Mouse (Mus musculus) ovary, postnatal 14 days (tissue): ENCODE data around the gene Fam83g.
A peak's percentile ranks its signal among the peaks of the same experiment; 100 is the strongest.
"Not testable (repeated sequence)": the region's sequence is repeated elsewhere in the genome, so short reads cannot be mapped to it uniquely, and the experiment has no call there.

Experiments
- DNase-seq: peaks from one replicate; pipeline ENCODE4 v3.0.0; 2022; ENCODE audit warnings: low spot score

Fam83g gene

DNA sequence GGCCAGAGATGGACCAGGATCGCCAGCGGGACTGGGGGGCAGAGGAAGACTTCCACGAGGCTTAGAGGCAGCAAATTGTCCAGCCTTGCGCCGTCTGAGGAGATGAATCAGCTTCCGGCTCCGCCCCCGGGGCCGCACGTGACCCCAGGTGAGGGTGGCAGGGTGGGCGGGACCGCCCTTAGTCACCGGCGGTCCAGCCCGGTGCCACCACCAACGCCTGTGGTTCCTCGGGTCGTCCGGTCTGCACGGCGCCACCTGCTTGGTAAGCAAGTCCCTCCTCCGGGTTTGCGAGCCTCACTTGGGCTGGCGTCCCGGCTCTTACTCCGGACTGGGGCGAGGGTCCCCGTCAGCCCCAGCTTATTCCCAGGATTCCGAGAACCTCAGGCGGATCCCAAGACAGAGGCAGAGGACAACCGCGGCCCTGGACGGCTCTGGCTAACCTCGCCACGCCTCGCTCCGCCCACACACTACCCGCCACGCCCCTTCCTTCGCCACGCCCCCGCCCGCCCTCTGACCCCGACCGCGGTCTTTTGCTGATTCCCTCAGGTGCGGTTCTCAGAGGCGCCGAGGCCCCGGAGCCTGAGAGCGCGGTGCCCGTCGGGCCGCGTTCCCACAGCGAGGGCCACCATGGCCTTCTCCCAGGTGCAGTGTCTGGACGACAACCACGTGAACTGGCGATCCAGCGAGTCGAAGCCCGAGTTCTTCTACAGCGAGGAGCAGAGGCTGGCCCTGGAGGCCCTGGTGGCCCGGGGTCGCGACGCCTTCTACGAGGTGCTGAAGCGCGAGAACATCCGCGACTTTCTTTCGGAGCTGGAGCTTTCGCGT, at the start of gene Fam83g:
Gene Fam83g (plus strand): TSS at position 185 of the 825 bp plus-strand sequence.
- peak; percentile 60 for DNase-seq

DNA sequence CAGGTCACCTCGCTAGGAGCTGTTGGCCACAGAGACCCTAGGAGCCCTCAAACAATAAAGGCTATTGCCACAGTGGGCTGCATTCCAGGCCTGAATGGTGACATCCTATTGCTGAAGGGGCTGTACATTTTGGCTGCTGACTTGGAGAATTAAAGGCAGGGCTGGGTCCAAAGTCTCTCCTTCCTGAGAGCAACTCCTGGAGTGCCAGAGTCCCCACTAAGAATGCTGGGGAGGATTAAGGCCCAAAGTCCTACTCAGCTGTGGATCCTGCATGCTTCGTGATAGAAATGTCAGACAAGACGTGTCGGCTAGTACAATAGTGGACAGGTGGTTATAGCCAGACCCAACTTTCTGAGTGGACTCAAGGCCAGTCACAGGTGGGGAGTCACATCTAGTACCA, 47.6 kb upstream of the Fam83g start:
- not testable (repeated sequence) for DNase-seq

DNA sequence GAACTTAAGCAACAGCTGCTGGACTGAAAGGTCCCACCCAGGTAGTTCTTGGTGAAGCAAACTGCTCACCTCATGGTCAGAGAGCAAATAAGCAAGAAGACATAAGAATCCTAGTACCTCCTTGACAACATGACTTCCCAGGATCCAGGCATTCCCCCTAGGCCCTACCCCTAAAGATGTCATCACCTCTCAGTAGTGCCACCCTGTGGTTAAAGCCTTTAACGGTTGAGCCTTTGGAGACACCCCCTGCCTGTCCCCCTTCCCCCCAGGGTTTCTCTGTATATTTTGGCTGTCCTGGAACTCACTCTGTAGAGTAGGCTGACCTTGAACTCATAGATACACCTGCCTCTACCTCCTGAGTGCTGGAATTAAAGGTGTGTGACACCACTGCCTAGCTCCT, 46.5 kb upstream of the Fam83g start:
- DNase-seq, result no peak

DNA sequence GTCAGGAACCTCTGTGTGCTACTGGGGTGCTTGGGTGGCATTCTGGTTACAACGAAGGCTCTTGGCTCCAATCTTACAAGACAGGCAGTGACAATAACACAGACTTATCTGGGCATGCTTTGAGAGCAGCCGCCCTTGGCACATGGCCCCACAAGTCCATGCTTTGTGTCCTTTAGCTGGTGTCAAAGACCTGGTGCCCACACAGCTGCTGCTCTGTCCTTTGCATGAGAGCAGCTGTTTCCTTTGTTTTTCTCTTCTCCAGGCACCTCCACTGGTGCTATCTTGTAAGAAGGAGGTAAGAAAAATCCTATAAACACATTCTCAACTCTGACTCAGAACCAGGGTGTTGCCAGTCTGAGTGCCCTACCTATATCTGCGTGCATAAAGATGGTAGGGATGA, 46.0 kb upstream of the Fam83g start:
- no peak for DNase-seq

DNA sequence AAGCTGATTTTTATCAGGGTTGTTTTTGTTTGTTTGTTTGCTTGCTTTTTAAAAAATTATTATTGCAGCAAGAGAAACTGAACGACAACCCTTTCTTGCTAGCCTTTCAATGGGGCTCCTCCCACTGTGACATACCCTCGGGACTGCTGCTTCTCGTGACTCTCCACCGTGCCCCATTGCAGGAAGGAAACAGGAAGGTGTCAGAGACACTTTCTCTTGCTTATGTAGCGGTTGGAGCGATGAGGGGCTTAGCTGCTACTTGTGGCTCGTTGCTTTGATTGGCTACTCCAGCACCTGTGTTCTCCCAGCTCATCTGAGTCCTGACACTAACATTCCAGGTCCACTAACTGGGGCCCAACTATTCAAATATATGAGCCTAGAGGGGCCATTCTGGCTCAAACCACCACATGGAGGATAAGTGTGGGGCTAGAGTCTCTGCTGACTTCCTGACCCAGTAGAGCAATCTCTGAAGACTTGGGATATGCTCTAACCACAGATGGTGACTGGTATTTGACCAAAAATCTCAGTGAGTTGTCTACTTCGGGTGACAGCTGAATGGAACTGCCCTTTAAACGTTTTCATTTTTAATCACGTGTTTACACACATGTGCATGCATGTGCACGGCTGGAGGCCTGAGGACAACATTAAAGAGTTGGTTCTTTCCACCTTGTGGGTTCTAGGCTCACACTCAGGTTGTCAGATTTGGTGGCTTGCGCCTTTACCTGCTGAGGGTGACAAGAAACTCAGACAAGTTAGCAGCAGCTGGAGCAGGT, 44.9 kb upstream of the Fam83g start:
- DNase-seq, result no peak

DNA sequence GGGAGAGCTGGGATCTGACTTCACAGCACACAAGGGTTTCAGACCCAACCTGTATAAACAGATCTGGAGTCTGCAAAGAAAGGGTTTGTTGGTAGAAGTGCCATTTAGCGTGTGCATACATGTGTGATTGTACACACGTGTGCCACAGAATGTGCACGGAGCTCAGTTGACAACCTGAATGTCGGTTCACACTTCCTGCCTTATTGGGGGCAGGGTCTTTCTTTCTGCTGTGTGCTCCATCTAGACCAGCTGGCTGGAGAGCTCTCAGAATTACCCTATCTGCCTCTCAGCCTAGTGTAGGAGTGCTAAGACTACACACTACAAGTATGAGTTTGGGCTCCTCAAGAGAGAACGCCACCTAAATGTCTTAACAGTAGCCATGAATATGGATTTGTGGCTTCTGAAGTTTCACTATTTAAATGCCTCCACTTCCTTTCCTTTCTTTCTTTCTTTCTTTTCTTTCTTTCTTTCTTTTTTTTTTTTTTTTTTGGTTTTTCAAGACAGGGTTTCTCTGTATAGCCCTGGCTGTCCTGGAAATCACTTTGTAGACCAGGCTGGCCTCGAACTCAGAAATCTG, 44.2 kb upstream of the Fam83g start:
- DNase-seq, result no peak

DNA sequence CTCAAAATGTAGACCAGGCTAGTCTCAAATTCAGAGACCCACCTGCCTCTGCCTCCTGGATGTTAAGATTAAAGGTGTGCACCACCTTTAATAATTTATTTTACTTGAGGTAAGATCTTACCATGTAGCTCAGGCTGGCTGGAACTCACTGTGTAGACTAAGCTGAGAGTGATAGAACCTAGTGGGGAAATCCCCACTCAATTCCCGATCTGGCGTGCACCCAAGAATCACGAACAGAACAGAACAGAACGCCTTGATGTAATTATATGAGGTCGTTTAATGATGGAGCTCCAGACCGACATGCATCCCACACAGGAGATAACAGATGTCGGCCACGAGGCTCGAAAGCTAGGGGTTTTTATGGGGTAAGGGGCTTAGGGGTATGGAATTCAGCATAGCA, 43.3 kb upstream of the Fam83g start:
- not testable (repeated sequence) for DNase-seq

DNA sequence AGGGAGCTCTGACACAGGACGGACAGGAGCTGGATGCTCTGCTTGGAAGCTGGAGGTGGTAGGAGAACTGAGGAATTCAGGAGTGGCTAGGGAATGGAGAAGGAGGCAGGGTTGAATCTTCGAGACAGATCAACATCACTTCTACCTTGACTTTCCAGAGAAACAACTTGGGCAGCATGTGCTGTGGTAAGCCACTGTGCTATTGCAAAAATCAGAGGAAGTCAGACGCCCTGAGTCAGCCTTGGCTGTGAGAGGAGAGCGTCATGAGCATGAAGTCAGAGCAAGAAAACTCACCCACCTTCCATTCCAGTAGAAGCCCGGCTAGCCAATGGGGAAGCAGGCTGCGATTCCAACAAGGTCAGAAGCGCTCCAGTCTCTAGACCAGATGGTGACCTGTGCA, 41.8 kb upstream of the Fam83g start:
- no peak for DNase-seq

DNA sequence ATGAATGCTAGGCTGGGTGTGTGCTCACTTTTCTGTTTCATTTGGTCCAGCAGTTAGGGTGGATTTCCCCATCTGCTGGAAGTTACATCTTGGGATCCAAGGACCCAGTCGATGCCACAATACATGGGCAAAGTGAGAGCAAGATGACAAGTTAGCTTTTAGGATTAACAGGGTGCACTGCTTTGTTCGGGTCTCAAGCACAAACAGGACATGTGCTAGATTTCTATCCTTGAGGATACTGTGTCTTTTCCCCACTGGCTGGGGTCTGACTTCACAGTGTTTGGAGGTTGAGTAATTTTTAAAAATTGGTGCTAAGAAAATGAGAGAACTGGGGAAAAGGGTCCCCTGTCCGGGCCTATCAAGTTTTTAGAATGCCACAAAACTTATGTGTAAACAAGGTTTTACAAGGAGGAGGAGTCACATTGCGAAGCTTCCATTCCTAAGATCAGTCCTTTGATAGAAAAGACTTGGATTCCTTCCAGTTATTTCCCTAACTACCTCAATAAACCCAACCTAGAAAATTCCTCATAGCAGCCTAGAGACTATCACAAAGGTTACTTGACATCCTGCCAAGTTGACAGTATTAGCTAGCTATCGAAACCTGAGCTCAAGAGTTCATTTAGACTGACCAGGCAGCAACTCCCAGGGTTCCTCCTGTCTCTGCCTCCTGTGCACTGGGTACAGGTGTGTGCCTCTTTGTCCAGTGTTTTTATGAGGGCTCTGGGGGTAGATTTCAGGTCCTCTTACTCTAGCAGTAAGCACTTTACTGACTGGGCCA, 40.5 kb upstream of the Fam83g start:
- DNase-seq, result no peak

DNA sequence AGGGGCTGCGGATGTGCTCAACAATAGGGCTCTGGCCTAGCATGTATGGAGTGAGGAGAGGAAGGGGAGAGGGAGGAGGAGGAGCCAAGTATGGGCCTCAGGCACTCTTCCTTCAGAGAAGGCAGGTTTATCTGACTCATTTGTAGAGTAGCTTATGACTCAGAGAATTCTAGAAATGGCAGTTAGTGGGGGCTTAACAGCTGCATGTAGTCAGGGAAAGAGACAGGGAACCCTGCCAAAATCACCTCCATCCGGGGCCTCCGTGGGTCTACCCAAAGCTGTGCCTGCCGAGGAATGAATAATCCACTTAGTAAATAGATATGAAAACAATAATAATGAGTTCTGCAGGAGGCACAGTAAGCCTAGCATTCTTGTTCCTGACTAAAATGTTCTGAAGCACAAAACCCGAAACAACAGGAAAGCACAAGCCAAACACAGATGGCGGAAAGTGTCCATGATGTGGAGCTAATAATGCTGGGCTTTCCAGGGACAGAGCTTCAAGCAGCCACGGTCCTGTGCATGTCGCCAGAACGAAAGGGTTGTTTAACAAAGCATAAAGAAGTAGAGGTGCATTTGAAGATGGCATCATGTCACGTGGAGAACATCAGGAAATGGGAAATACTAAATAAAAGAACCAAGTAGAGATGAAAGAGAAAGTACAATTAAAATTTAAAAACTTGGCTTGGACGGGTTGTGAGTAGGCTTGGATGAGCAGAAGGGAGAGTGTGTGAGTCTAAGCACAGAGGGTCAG, 39.1 kb upstream of the Fam83g start:
- no peak for DNase-seq

DNA sequence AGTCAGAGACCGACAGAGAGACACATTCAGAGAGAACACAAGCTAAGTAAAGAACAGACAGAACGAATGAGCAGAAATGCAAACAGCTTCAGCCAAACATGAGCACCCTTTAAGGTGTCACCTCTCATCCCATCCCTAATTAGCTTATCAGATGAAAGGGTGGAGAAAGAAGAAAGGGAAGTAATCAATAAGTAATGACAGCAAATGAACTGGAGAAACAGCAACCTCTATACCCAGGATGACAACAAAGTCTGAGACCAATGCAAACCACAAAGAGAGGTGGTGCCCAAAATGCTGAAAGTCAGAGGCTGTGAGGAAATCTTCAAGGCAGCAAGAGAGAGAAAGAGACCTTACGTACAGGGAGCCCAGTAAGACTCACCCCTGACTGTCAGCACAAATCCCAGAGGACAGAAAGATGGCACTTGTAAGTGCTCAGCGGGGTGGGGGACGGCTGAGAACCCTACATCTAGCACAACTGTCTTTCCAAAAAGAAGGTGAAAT, 38.5 kb upstream of the Fam83g start:
- DNase-seq, result no peak

DNA sequence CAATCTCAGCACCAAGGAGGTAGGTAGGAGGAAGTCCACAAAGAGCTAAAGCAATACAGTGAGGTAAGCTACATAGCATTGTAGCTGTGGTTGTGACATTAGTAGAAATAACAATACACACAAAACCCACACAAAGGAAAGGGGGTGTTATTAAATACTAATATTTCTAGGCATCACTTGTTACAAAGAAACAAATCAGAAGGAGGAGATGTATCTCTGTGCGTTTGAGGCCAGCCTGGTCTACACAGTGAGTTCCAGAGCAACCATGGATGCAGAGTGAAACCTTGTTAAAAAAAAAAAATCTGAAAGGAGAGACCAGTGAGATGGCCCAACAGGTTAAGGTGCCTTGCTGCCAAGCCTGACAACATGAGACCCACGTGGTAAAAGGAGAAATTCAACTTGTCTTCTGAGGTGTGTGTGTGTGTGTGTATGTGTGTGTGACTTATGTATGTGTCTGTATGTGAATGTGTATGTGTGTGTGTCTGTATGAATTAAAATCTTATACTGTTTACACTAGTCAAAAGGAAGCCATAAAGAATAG, 37.3 kb upstream of the Fam83g start:
- DNase-seq, result no peak

DNA sequence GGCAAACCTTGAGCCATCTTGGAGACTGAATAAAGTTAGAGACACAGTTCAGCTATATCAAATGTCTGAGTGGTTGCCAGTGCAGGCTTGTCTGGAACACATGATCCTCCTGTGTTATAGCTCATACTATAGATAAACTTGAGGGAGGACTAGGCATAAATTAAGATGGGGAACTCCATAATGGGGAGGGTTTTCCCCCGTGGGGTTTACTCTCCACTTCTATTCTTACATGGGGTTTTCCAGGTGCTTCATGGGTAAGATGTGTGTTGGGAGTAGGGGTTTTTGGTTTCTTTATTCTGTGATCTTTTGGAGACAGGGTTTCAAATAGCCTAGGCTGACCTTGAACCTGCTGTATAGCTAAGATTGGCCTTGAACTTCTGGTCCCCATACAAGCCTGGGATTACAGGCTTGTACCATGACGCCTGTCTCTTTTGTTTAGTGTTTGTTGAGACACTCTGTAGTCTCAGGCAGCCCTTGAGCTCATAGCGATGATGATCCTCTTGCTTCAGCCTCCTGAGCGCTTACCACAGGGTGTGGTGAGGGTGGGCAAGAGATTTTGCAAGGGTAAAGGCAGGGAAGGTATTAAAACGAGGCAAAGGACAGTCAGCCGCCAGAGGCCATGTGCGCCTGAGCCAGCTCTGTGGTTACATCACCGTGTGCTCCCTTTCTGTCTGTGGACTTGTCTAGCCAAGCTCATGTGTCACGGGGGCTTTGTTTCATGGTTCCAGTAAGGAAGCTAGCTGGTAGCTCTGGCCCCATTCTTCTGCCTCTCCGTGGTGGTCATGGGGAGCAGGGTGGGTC, 36.6 kb upstream of the Fam83g start:
- DNase-seq, result no peak

DNA sequence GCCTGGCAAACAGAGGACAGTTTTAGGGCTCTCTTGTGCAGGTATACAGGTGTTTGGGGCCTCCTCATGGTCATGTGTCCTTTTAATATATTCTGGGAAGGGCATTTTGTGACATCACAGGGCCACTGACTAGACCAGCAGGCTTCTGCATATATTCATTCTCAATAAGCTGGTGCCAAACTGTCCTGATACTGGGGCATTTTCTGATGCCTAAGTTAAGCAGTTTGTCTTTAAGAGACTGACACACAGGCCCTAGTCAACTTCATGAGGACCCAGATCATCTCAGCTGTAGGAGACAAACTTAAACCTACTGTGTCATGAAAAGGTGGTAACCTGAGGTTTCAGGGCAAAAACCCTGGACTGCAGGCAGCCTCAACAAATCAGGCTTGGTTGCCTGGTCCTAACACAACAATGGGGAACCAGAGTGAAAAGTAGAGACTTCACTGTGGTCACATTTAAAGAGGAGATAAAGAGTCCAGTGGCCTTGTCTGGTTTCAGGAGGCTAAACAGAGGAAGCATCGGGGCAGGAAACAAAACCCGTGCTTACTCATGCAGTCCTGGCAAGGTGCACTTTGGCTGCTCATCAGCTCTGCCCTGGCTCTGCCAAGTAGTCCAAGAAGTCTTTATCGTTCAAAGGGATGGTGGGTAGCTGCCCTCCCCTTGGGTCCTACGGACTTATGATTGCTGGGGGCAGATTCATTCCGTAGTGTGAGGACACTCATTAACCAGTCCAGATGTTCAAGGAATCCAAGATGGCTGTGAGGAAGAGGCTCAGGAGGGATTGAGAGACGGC, 35.7 kb upstream of the Fam83g start:
- DNase-seq, result no peak

DNA sequence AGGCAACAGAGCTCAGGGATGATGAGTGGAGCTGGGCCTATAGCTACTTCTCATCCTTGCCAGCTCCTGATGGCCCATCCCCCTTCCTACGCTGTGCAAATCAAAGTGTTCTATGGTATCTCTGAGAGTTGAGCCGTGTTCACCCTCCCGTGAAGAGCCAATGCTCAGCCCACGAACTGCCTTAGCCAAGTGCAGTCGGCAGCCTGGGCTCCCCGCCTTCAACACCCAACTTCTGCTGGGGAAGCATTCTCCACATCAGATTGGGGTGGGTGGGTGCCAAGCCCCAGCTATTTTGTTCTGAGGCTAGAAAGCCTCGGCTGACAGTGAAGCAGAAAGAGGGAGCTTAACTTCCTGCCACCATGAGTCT, 35.2 kb upstream of the Fam83g start:
- DNase-seq, result no peak

DNA sequence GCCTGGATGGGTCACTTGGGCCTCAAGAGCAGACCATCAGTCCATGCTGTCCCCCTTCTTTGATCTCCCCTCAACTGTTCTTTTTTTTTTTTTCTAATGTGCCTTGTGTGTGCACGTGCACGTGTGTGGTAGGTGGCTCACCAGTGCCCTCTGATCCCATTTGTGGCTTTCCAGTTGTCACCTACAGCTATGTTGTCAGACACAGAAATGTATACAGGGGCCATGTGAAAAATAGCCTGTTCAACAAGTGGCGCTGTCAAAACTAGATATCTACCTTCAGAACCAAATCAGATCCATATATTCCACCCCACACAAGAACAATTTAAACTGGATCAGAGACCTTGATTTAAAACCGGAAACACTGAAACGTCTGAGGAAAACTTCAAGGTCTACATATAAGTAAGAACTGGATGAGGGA, 34.7 kb upstream of the Fam83g start:
- DNase-seq, result no peak

DNA sequence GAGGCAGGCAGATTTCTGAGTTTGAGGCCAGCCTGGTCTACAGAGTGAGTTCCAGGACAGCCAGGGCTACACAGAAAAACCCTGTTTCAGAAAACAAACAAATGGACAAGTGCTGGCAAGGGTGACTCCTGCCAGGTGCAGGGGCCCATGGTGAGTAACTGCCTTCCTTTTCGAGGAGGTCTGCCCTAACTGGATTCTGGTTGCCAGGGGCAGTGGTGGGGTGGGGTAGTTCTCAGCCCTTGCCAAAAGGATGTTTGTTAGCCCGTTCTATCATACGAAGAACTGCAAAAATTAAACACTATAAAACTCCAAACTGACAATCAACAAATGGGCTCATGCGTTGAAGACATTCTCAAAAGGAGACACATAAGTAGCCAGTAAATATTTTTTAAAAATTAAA, 34.3 kb upstream of the Fam83g start:
- no peak for DNase-seq

DNA sequence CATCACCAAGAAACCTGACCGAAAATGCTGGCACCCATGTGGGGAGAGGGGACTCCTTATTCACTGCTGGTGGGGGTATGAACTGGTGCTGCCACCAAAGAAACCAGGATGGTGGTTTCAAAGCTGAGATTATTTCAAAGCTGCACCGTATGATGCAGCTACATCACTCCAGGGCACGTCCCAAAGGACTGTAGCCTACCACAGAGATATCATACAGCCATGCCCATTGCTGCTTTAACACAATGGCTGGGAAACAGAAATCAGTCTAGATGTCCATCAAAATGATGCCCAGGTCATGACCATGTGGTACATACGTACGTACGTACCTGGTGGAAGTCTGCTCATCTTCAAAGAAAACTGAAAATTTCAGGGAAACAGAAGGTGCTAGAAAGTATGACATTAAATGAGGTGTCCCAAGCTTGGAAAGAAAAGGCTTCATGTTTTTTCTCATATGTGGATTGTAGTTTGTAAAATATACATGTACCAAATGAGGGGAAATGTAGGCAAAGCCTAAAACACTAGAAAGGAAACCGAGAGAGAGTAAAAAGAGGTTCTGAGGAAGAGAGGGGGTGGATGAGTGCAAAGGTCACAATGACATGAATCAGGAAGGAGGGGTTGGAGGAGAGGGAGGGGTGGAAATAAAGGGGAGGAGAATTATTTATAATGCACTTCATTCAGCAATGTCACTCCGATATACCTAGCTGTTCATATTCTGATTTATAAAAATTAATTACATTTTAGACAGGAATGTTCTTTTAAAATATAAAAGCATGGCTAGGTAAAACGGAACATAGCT, 33.2 kb upstream of the Fam83g start:
- no peak for DNase-seq

DNA sequence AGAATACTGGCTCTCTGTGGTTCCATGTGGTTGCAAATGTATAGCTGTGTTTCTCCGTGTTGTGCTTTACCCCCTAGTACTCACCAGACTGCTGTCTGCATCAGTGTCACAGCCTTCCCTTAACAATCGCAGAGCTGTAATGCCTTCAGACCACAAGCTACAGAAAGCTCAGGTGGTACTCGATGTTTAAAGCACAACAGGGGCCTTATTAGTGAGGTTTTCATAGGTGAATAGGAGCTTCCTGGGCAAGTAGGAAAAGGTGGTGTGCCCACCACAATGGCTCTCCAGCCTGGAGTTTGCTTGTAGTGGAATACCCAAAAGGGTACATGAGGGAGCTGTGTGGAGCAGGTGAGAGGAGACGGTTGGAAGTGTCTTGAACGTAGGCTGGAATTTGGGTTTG, 31.7 kb upstream of the Fam83g start:
- no peak for DNase-seq
